ENCODE assay signal across 16 mouse cellular contexts in genomic region chr17:28682311-28683084, GRCm38 (mm10). TPM values are rescaled to one million over a fixed set of nuclear protein-coding genes. Genes with fewer than 3 reads are reported as not detected.
DNase-seq lines count a peak whose midpoint lies in the region; ATAC-seq lines count a peak whose summit lies in the region.
"Had no signal": no experiment of that assay in that cellular context is flagged by ENCODE, and none has a peak within 500 bp of the region (broad histone marks: within the 10 kb centered on the region; RNA-seq: fewer than 3 reads in every experiment).

No protein-coding gene starts in this region.

- 63% methylated on average over 13 of the region's 13 CpGs for WGBS in intestine, embryonic 16.5 days
- WGBS in forebrain, embryonic 13.5 days, result 67% methylated on average over 13 of the region's 13 CpGs

- no peaks in the 10 kb centered on the region for H3K27me3 ChIP-seq in intestine, embryonic 16.5 days (replicated peaks; ENCODE audit: control insufficient read depth, insufficient read depth, low read length)
- H3K27me3 ChIP-seq in forebrain, embryonic 13.5 days, result no peaks in the 10 kb centered on the region
- H3K27me3 ChIP-seq: hindbrain, embryonic 15.5 days; neural tube, embryonic 15.5 days had no signal

- peak; percentile 73 for ATAC-seq in common myeloid progenitor, adult 5-6 weeks (replicated peaks; ENCODE audit: low read depth, poor library complexity, severe bottlenecking)
- ATAC-seq in intestine, embryonic 16.5 days, result peak; percentile 95
- ATAC-seq in forebrain, embryonic 13.5 days, result no peak
- ATAC-seq: forebrain, postnatal 0 days; Patski had no signal

- DNase-seq in kidney, postnatal 25 days, result peak; percentile 66 to 90
- DNase-seq in lung, postnatal 36 days, result peak; percentile 69
- no peak for DNase-seq in gastrocnemius, postnatal 36 days
- no peak for DNase-seq in thymus, postnatal 4 days
- DNase-seq: adrenal gland, adult 8-10 months; cerebellum, postnatal 36 days; forebrain, postnatal 0 days; right cerebral cortex, adult 18-20 months; thymus, postnatal 36 days had no signal

- 0 out of 2 replicates have a peak, but pooled peaks cover 2% of the 10 kb centered on the region for H3K4me1 ChIP-seq in intestine, embryonic 16.5 days (ENCODE audit: control insufficient read depth, insufficient read depth, low read length)
- H3K4me1 ChIP-seq in forebrain, embryonic 13.5 days, result no peaks in the 10 kb centered on the region
- H3K4me1 ChIP-seq: hindbrain, embryonic 15.5 days; neural tube, embryonic 15.5 days had no signal

- H3K4me3 ChIP-seq in intestine, embryonic 16.5 days (ENCODE audit: low read length), result no peak overlapping the region
- no peak overlapping the region for H3K4me3 ChIP-seq in forebrain, embryonic 13.5 days
- H3K4me3 ChIP-seq: hindbrain, embryonic 15.5 days; neural tube, embryonic 15.5 days had no signal

- H3K36me3 ChIP-seq in intestine, embryonic 16.5 days (ENCODE audit: control insufficient read depth, insufficient read depth, low read length), result no peaks in the 10 kb centered on the region
- H3K36me3 ChIP-seq in forebrain, embryonic 13.5 days (ENCODE audit: poor library complexity, severe bottlenecking), result no peaks in the 10 kb centered on the region
- H3K36me3 ChIP-seq: hindbrain, embryonic 15.5 days; neural tube, embryonic 15.5 days had no signal

- H3K27ac ChIP-seq in intestine, embryonic 16.5 days (ENCODE audit: low read length), result peak overlapping the region; percentile 83
- no peak overlapping the region for H3K27ac ChIP-seq in forebrain, embryonic 13.5 days
- H3K27ac ChIP-seq: hindbrain, embryonic 15.5 days; macrophage; neural tube, embryonic 15.5 days had no signal

- H3K9ac ChIP-seq in intestine, embryonic 16.5 days (ENCODE audit: low read depth, low read length), result no peak overlapping the region
- no peak overlapping the region for H3K9ac ChIP-seq in forebrain, embryonic 13.5 days
- H3K9ac ChIP-seq: forebrain, postnatal 0 days; hindbrain, embryonic 15.5 days; neural tube, embryonic 15.5 days had no signal

- intact Hi-C loops in gastrocnemius, postnatal 36 days (cut with DNase I), result no loop called here

- H3K9me3 ChIP-seq in intestine, embryonic 16.5 days (ENCODE audit: control insufficient read depth, low read length), result no peaks in the 10 kb centered on the region
- no peaks in the 10 kb centered on the region for H3K9me3 ChIP-seq in forebrain, embryonic 13.5 days (replicated peaks)
- H3K9me3 ChIP-seq: hindbrain, embryonic 15.5 days; neural tube, embryonic 15.5 days had no signal

- H3K4me2 ChIP-seq in intestine, embryonic 16.5 days (ENCODE audit: low read depth, low read length), result no peak overlapping the region
- H3K4me2 ChIP-seq in forebrain, embryonic 13.5 days, result no peak overlapping the region
- H3K4me2 ChIP-seq: hindbrain, embryonic 15.5 days; neural tube, embryonic 15.5 days had no signal

RNA-seq across cellular contexts. Expression of gene Slc26a8, which starts 7.5 kb away (rescaled TPM):
- total RNA-seq in common myeloid progenitor, adult 5-6 weeks (2017), result 1.1 TPM in 1 of 2 replicates, not detected in the other
- polyA plus RNA-seq in intestine, embryonic 16.5 days (2015; fragmentation: Nextera tagmentation; extraction: Ambion mirVana), result 0.17 and 0.28 TPM in 2 replicates
- 0.86 and 0.99 TPM in 2 replicates for polyA plus RNA-seq in forebrain, embryonic 13.5 days (2015; fragmentation: Nextera tagmentation; extraction: Ambion mirVana)
- under 1 TPM; 0.27 to 0.33 TPM for total RNA-seq in gastrocnemius, postnatal 36 days (2021)
- polyA plus RNA-seq: macrophage had no signal

RNA-seq across cellular contexts. Expression of gene Mapk14, which starts 8.6 kb away (rescaled TPM):
- 81.4 and 94.2 TPM in 2 replicates for total RNA-seq in common myeloid progenitor, adult 5-6 weeks (2017)
- polyA plus RNA-seq in intestine, embryonic 16.5 days (2015; fragmentation: Nextera tagmentation; extraction: Ambion mirVana), result 34.5 and 37.5 TPM in 2 replicates
- 27.1 and 29.6 TPM in 2 replicates for polyA plus RNA-seq in forebrain, embryonic 13.5 days (2015; fragmentation: Nextera tagmentation; extraction: Ambion mirVana)
- total RNA-seq in gastrocnemius, postnatal 36 days (2021), result 10 to 100 TPM; 83.0 to 98.3 TPM

RNA-seq across cellular contexts. Expression of gene AC170998.1, which starts 43.4 kb away (rescaled TPM):
- 3.4 TPM in 1 of 2 replicates, not detected in the other for total RNA-seq in common myeloid progenitor, adult 5-6 weeks (2017)
- polyA plus RNA-seq in intestine, embryonic 16.5 days (2015; fragmentation: Nextera tagmentation; extraction: Ambion mirVana), result 2.1 TPM in 2 replicates
- 2.1 and 3.5 TPM in 2 replicates for polyA plus RNA-seq in forebrain, embryonic 13.5 days (2015; fragmentation: Nextera tagmentation; extraction: Ambion mirVana)
- total RNA-seq in gastrocnemius, postnatal 36 days (2021), result 1 to 10 TPM in 1 of 2 experiments, under 1 TPM in 1; 0.74 to 1.1 TPM

RNA-seq across cellular contexts. Expression of gene Srpk1, which starts 60.0 kb away (rescaled TPM):
- 126 and 167 TPM in 2 replicates for total RNA-seq in common myeloid progenitor, adult 5-6 weeks (2017)
- 72.0 and 83.2 TPM in 2 replicates for polyA plus RNA-seq in intestine, embryonic 16.5 days (2015; fragmentation: Nextera tagmentation; extraction: Ambion mirVana)
- 134 and 135 TPM in 2 replicates for polyA plus RNA-seq in forebrain, embryonic 13.5 days (2015; fragmentation: Nextera tagmentation; extraction: Ambion mirVana)
- total RNA-seq in gastrocnemius, postnatal 36 days (2021), result 10 to 100 TPM; 24.7 to 26.6 TPM

Comparison
In these comparisons a context has a peak if more than half of its experiments do, and no peak if none do; other contexts are left out.
1. DNase-seq: peak in kidney, postnatal 25 days (2 of 2) and lung, postnatal 36 days (single experiment); none in gastrocnemius, postnatal 36 days (0 of 2) and thymus, postnatal 4 days (single experiment).